Mouse (Mus musculus) colon, adult 2 months (tissue): ENCODE measurements around the gene Aldoart1. TPM values are rescaled to one million over a fixed set of nuclear protein-coding genes. Genes with fewer than 3 reads are reported as not detected.

ENCODE experiments used
- polyA plus RNA-seq: library from polyadenylated mRNA; depleted of rRNA; stranded (reverse); fragments of >200 nt; gene quantifications from 2 replicates; pipeline ENCODE4 v1.2.3, GENCODE M21; 2012; rRNA removed

Aldoart1 gene
- polyA plus RNA-seq, result not detected in 2 replicates

DNA sequence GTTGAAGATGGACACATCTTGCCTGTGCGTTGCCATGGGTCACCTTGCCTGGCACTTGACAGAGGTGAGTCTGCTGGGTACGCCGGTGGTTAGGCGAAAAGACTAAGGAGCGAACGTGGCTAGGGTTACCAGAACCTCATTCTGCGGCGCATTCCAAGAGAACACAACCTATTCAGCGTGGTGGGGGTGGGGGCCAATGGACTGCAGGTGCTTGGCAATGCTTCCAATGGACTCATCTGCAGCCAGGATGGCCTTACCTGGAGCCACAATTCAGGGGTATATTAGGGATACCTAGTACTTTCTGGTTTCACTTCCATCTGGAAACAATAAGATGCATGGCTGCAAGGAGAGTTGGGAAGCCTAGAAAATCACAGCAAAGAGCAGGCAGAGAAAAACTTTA is at the start of gene Aldoart1:
TSS of gene Aldoart1 (minus strand) at position 101 of the 400 bp plus-strand sequence.

